Mouse (Mus musculus): Measurements from ENCODE around the gene Blvra. TPM values are rescaled to one million over a fixed set of nuclear protein-coding genes. Genes with fewer than 3 reads are reported as not detected.
A peak's percentile ranks its signal among the peaks of the same experiment; 100 is the strongest.
"Not testable (repeated sequence)": the region's sequence is repeated elsewhere in the genome, so short reads cannot be mapped to it uniquely, and the experiment has no call there.

The Blvra gene
- total and polyA plus RNA-seq, 3 experiments, result 9.0 to 20.0 (median 16.3) TPM

DNA sequence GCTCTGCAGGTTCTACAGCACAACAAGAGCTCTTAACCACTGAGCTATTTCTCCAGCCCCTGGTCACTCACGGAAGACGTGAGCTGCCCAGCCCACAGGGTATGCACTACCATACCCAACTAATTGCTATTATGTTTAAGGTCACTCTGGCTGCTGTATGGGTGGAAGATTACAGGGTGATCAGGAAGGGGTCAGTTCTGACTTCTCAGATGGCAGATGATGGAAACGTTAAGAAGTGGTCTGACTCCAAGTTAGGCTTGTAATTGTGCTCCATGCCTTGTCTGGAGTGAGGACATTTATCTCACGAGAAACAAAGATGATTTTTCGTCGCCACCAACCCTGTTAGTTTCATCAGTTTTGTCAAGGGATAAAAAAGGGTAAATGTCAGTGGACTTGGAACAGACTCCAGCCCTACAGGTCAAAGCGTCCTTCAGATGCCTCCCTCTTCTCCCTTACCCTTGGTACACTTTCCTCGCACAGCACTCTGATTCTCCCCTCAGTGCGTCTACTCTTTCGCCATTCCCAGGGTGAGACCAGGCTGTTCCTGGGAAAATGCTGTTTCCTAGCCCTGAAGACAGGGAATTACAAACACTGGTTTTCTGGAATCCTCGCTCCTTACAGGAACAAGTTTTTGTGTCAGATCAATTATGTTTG lies 557 bp upstream of the Blvra start:
- no peaks in the 10 kb centered on the region for H3K36me3 ChIP-seq (ENCODE audit: control insufficient read depth, insufficient read depth, low read length)
- H3K4me3 ChIP-seq, result peak overlapping the region; percentile 72
- 0 out of 2 replicates have a peak, but pooled peaks cover 2% of the 10 kb centered on the region for H3K79me2 ChIP-seq (replicated peaks; ENCODE audit: control insufficient read depth, insufficient read depth, low read length)
- WGBS, result 22% methylated on average over 11 of the region's 11 CpGs
- peak overlapping the region; percentile 40 for H3K9ac ChIP-seq (ENCODE audit: low read depth, low read length)
- H3K4me1 ChIP-seq (ENCODE audit: control insufficient read depth, insufficient read depth, low read length), result peaks cover 7% of the 10 kb centered on the region
- intact Hi-C loops (cut with DNase I), result loop anchor here (2.0 to 5.0 kb wide), 2 partner anchors 62 to 139 kb away; partner anchors contain the start of genes 1810024B03Rik, Ncaph and Snrnp200
- no peak for TF ChIP-seq POLR2A (IDR thresholded peaks at IDR 0.05; ENCODE audit: insufficient read depth, low read depth, low read length)
- TF ChIP-seq CTCF (IDR thresholded peaks at IDR 0.05), result no peak
- no peak for TF ChIP-seq EP300 (IDR thresholded peaks at IDR 0.05; ENCODE audit: insufficient read depth, low read depth, low read length)
- no peak for DNase-seq
- no peaks in the 10 kb centered on the region for H3K27me3 ChIP-seq (ENCODE audit: control insufficient read depth, insufficient read depth, low read length)
- peak overlapping the region; percentile 80 for H3K27ac ChIP-seq

DNA sequence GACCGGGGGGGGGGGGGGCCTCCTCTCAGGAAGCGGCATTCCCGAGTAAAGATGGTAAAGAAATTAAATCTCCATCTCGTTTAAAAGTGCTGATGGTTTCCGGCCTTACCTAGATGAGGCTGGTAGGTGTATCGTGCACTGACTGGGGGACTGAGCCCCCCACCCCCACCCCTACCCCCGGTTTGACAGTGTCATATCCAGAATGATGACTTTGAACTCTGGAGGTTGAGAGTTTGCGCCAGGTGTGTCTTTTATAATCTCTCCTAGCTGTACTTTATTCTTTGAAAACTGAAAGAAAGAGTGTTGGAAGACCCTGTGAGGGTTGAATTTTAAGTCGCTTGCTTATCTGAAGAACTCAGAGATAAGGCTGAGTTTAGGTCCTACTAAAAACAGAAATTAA lies 414 bp downstream of the Blvra start:
- no peak for DNase-seq
- WGBS, result 5% methylated on average over 9 of the region's 9 CpGs
- intact Hi-C loops (cut with DNase I), result loop anchor here (2.0 to 5.0 kb wide), 2 partner anchors 61 to 138 kb away; partner anchors contain the start of genes 1810024B03Rik, Ncaph and Snrnp200
- 0 out of 2 replicates have a peak, but pooled peaks cover 2% of the 10 kb centered on the region for H3K79me2 ChIP-seq (replicated peaks; ENCODE audit: control insufficient read depth, insufficient read depth, low read length)
- H3K27ac ChIP-seq, result peak overlapping the region; percentile 80
- no peaks in the 10 kb centered on the region for H3K27me3 ChIP-seq (ENCODE audit: control insufficient read depth, insufficient read depth, low read length)
- peak overlapping the region; percentile 72 for H3K4me3 ChIP-seq
- H3K4me1 ChIP-seq (ENCODE audit: control insufficient read depth, insufficient read depth, low read length), result peaks cover 7% of the 10 kb centered on the region
- no peaks in the 10 kb centered on the region for H3K36me3 ChIP-seq (ENCODE audit: control insufficient read depth, insufficient read depth, low read length)
- no peak for TF ChIP-seq POLR2A (IDR thresholded peaks at IDR 0.05; ENCODE audit: insufficient read depth, low read depth, low read length)
- no peak for TF ChIP-seq CTCF (IDR thresholded peaks at IDR 0.05)
- TF ChIP-seq EP300 (IDR thresholded peaks at IDR 0.05; ENCODE audit: insufficient read depth, low read depth, low read length), result no peak
- peak overlapping the region; percentile 85 for H3K9ac ChIP-seq (ENCODE audit: low read depth, low read length)

DNA sequence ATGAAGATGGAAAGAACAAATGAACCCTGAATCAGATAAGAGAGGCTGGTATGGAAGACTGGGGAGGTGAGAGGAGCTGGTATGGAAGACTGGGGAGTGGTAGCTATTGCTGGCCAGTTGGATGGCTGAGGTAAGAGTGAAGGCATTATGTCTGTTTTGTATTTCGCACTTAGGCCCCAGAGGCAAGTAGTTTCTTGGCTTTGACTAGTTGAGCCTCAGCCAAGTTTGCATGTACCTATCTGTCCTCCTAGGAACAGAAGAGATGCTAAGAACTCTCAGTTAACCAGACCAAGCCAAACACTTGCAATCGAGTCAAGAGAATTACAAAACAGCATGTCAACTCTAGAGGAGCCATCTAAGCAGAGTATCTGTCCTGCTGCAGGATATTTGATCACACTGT lies 3.7 kb downstream of the Blvra start:
- H3K4me3 ChIP-seq, result no peak overlapping the region
- intact Hi-C loops (cut with DNase I), result loop anchor here (5.0 kb wide), 1 partner anchor 58 kb away; the partner anchor contains the start of gene Ncaph
- 0 out of 2 replicates have a peak, but pooled peaks cover 2% of the 10 kb centered on the region for H3K79me2 ChIP-seq (replicated peaks; ENCODE audit: control insufficient read depth, insufficient read depth, low read length)
- H3K4me1 ChIP-seq (ENCODE audit: control insufficient read depth, insufficient read depth, low read length), result peaks cover 7% of the 10 kb centered on the region
- DNase-seq, result no peak
- H3K9ac ChIP-seq (ENCODE audit: low read depth, low read length), result no peak overlapping the region
- no peaks in the 10 kb centered on the region for H3K36me3 ChIP-seq (ENCODE audit: control insufficient read depth, insufficient read depth, low read length)
- WGBS, result 90% methylated on average over 2 of the region's 2 CpGs
- H3K27me3 ChIP-seq (ENCODE audit: control insufficient read depth, insufficient read depth, low read length), result no peaks in the 10 kb centered on the region
- TF ChIP-seq POLR2A (IDR thresholded peaks at IDR 0.05; ENCODE audit: insufficient read depth, low read depth, low read length), result no peak
- TF ChIP-seq EP300 (IDR thresholded peaks at IDR 0.05; ENCODE audit: insufficient read depth, low read depth, low read length), result no peak
- TF ChIP-seq CTCF (IDR thresholded peaks at IDR 0.05), result no peak
- no peak overlapping the region for H3K27ac ChIP-seq

DNA sequence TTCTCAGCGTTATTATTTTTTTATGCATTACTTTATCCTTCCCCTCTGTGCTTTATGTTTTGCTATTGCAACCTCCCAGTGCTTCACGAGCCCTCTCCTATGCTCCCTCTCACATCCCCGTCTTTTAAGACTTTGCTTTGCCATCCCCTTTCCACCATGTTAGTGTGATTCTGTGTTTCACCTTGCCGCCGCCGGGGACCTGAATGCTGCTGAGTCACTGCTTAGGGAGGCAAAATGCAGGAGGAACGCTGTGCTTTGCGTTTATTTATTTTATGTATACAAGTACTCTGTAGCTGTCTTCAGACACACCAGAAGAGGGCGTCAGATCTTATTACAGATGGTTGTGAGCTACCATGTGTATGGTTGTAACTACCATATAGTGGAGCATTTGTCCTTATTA lies 7.1 kb downstream of the Blvra start:
- H3K9ac ChIP-seq (ENCODE audit: low read depth, low read length), result no peak overlapping the region
- no peak overlapping the region for H3K4me3 ChIP-seq
- no peaks in the 10 kb centered on the region for H3K36me3 ChIP-seq (ENCODE audit: control insufficient read depth, insufficient read depth, low read length)
- 81% methylated on average over 9 of the region's 9 CpGs for WGBS
- TF ChIP-seq EP300 (IDR thresholded peaks at IDR 0.05; ENCODE audit: insufficient read depth, low read depth, low read length) (no peak), CTCF (IDR thresholded peaks at IDR 0.05) (no peak), POLR2A (IDR thresholded peaks at IDR 0.05; ENCODE audit: insufficient read depth, low read depth, low read length) (no peak)
- DNase-seq, result no peak
- no peak overlapping the region for H3K27ac ChIP-seq
- H3K27me3 ChIP-seq (ENCODE audit: control insufficient read depth, insufficient read depth, low read length), result no peaks in the 10 kb centered on the region
- 0 out of 2 replicates have a peak, but pooled peaks cover 2% of the 10 kb centered on the region for H3K79me2 ChIP-seq (replicated peaks; ENCODE audit: control insufficient read depth, insufficient read depth, low read length)
- no peaks in the 10 kb centered on the region for H3K4me1 ChIP-seq (ENCODE audit: control insufficient read depth, insufficient read depth, low read length)
- intact Hi-C loops (cut with DNase I), result no loop called here

DNA sequence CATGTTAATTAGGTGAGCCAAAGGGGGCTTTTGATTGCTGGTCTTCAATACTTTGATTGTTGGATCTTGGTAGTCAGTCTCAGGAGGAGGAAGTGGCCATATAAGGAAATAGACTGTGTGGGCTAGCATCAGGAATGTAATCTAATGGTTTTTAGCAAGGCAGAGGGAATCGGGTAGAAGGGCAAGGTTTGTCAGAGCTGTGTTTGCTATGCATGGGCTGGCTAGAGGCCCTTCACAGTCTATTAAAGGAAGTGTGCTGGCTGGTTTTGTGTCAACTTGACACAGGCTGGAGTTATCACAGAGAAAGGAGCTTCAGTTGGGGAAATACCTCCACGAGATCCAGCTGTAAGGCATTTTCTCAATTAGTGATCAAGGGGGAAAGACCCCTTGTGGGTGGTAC lies 8.6 kb downstream of the Blvra start:
- H3K27me3 ChIP-seq (ENCODE audit: control insufficient read depth, insufficient read depth, low read length); H3K9ac ChIP-seq (ENCODE audit: low read depth, low read length); H3K27ac ChIP-seq; intact Hi-C loops (cut with DNase I); H3K4me3 ChIP-seq; H3K79me2 ChIP-seq (replicated peaks; ENCODE audit: control insufficient read depth, insufficient read depth, low read length); H3K4me1 ChIP-seq (ENCODE audit: control insufficient read depth, insufficient read depth, low read length); DNase-seq; H3K36me3 ChIP-seq (ENCODE audit: control insufficient read depth, insufficient read depth, low read length): not testable (repeated sequence)
- WGBS, result 44% methylated on average over 2 of the region's 2 CpGs

DNA sequence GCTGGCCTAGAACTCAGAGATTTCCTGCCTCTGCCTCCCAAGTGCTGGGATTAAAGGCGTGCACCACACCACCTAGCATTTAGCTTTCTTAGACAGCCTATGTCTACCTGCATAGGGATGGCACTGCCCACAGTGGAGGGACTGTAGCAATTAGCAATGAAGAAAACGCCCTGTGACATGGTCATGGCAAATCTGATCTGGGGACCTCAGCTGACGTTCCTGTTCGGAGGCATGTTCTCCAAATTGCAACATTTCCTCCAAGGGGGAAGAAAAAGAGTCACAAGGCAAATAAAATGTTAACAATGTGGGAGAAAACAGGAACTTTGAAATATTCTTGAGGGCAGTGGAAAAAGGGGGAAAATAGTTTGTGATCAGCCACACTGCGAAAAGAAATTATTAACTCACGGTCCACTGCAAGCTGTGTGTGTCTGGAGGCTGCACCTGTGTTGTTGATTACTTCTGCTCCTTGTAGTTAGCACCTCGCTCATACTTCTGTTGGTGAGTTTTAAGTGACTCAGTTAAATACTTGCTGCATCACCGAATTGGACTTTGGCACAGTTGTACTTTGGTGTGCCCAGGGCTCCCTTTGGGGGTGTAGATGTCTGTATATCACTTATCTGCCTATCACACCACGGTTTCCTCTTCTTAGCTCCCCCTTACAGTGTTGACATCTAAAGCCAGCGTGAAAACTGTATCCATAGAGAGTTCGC lies 9.6 kb downstream of the Blvra start:
- H3K27me3 ChIP-seq (ENCODE audit: control insufficient read depth, insufficient read depth, low read length), result no peaks in the 10 kb centered on the region
- 88% methylated on average over 11 of the region's 11 CpGs for WGBS
- no peak for TF ChIP-seq CTCF (IDR thresholded peaks at IDR 0.05)
- no peak for TF ChIP-seq EP300 (IDR thresholded peaks at IDR 0.05; ENCODE audit: insufficient read depth, low read depth, low read length)
- no peak for TF ChIP-seq POLR2A (IDR thresholded peaks at IDR 0.05; ENCODE audit: insufficient read depth, low read depth, low read length)
- no peaks in the 10 kb centered on the region for H3K36me3 ChIP-seq (ENCODE audit: control insufficient read depth, insufficient read depth, low read length)
- no peaks in the 10 kb centered on the region for H3K4me1 ChIP-seq (ENCODE audit: control insufficient read depth, insufficient read depth, low read length)
- no peak overlapping the region for H3K4me3 ChIP-seq
- no peaks in the 10 kb centered on the region for H3K79me2 ChIP-seq (replicated peaks; ENCODE audit: control insufficient read depth, insufficient read depth, low read length)
- peak in 1 of 2 experiments; percentile 25 for DNase-seq
- intact Hi-C loops (cut with DNase I), result no loop called here
- H3K9ac ChIP-seq (ENCODE audit: low read depth, low read length), result no peak overlapping the region
- peak overlapping the region; percentile 4; the same call in 1 of the 2 replicates for H3K27ac ChIP-seq
